Mouse (Mus musculus): ENCODE results near the gene Srebf1. TPM values are rescaled to one million over a fixed set of nuclear protein-coding genes. Genes with fewer than 3 reads are reported as not detected.

Srebf1 gene
- polyA plus RNA-seq, 1 experiment from 2014 or later: 36.1 TPM

GRCm38 (mm10) chr11:60246077-60246476, 23.7 kb upstream of the Srebf1 start:
- Histone ChIP-seq H3K27me3 (ENCODE audit: control insufficient read depth, insufficient read depth, low read length) (no peaks in the 10 kb centered on the region), H3K4me1 (ENCODE audit: control insufficient read depth, insufficient read depth, low read length) (peaks cover 11% of the 10 kb centered on the region; the same call in 1 of the 2 replicates), H3K36me3 (ENCODE audit: control insufficient read depth, insufficient read depth) (peaks cover 17% of the 10 kb centered on the region; the same call in 1 of the 2 replicates), H3K9ac (ENCODE audit: low read length) (no peak overlapping the region), H3K9me3 (replicated peaks; ENCODE audit: control insufficient read depth, low read length) (no peaks in the 10 kb centered on the region), H3K4me3 (ENCODE audit: low read length) (no peak overlapping the region), H3K27ac (ENCODE audit: low read length) (no peak overlapping the region), H3K4me2 (ENCODE audit: low read depth, low read length) (no peak overlapping the region)
- no peak for ATAC-seq (replicated peaks; ENCODE audit: extremely low read depth, insufficient read depth, low FRiP score)

- Histone ChIP-seq H3K27me3 (ENCODE audit: control insufficient read depth, insufficient read depth, low read length) (no peaks in the 10 kb centered on the region), H3K27ac (ENCODE audit: low read length) (peak overlapping the region; percentile 54), H3K4me3 (ENCODE audit: low read length) (no peak overlapping the region), H3K4me2 (ENCODE audit: low read depth, low read length) (0 out of 2 replicates have a peak overlapping the region, but pooled peaks have one; percentile 8), H3K36me3 (ENCODE audit: control insufficient read depth, insufficient read depth) (peaks cover 23% of the 10 kb centered on the region), H3K9me3 (replicated peaks; ENCODE audit: control insufficient read depth, low read length) (peaks cover 4% of the 10 kb centered on the region; the same call in 1 of the 2 replicates), H3K4me1 (ENCODE audit: control insufficient read depth, insufficient read depth, low read length) (peaks cover 11% of the 10 kb centered on the region; the same call in 1 of the 2 replicates), H3K9ac (ENCODE audit: low read length) (no peak overlapping the region)
- WGBS: 54% methylated on average over 11 of the region's 11 CpGs
- no peak for ATAC-seq (replicated peaks; ENCODE audit: extremely low read depth, insufficient read depth, low FRiP score)
These were observed 22.2 kb upstream of the Srebf1 start for GRCm38 (mm10) chr11:60244503-60245143.

- Histone ChIP-seq H3K4me1 (ENCODE audit: control insufficient read depth, insufficient read depth, low read length) (0 out of 2 replicates have a peak, but pooled peaks cover 4% of the 10 kb centered on the region), H3K9ac (ENCODE audit: low read length) (no peak overlapping the region), H3K4me3 (ENCODE audit: low read length) (no peak overlapping the region), H3K36me3 (ENCODE audit: control insufficient read depth, insufficient read depth) (peaks cover 23% of the 10 kb centered on the region), H3K4me2 (ENCODE audit: low read depth, low read length) (no peak overlapping the region), H3K9me3 (replicated peaks; ENCODE audit: control insufficient read depth, low read length) (peaks cover 4% of the 10 kb centered on the region; the same call in 1 of the 2 replicates), H3K27ac (ENCODE audit: low read length) (no peak overlapping the region), H3K27me3 (ENCODE audit: control insufficient read depth, insufficient read depth, low read length) (no peaks in the 10 kb centered on the region)
- WGBS: 61% methylated on average over 4 of the region's 4 CpGs
- ATAC-seq (replicated peaks; ENCODE audit: extremely low read depth, insufficient read depth, low FRiP score): no peak
These were observed 18.1 kb upstream of the Srebf1 start for GRCm38 (mm10) chr11:60240509-60240908.

- WGBS: 87% methylated on average over 5 of the region's 5 CpGs
- H3K27ac ChIP-seq (ENCODE audit: low read length): no peak overlapping the region
- no peak overlapping the region for H3K9ac ChIP-seq (ENCODE audit: low read length)
- H3K36me3 ChIP-seq (ENCODE audit: control insufficient read depth, insufficient read depth): peaks cover 4% of the 10 kb centered on the region
- peaks cover 4% of the 10 kb centered on the region; the same call in 1 of the 2 replicates for H3K9me3 ChIP-seq (replicated peaks; ENCODE audit: control insufficient read depth, low read length)
- no peak overlapping the region for H3K4me2 ChIP-seq (ENCODE audit: low read depth, low read length)
- no peak for ATAC-seq (replicated peaks; ENCODE audit: extremely low read depth, insufficient read depth, low FRiP score)
- no peak overlapping the region for H3K4me3 ChIP-seq (ENCODE audit: low read length)
- peaks cover 21% of the 10 kb centered on the region for H3K4me1 ChIP-seq (ENCODE audit: control insufficient read depth, insufficient read depth, low read length)
- no peaks in the 10 kb centered on the region for H3K27me3 ChIP-seq (ENCODE audit: control insufficient read depth, insufficient read depth, low read length)
These were observed 13.0 kb upstream of the Srebf1 start for GRCm38 (mm10) chr11:60235351-60235750.

GRCm38 (mm10) chr11:60233235-60233634, 10.9 kb upstream of the Srebf1 start:
- no peaks in the 10 kb centered on the region for H3K9me3 ChIP-seq (replicated peaks; ENCODE audit: control insufficient read depth, low read length)
- peak; percentile 21; the same call in 1 of the 2 replicates for ATAC-seq (replicated peaks; ENCODE audit: extremely low read depth, insufficient read depth, low FRiP score)
- peaks cover 33% of the 10 kb centered on the region for H3K4me1 ChIP-seq (ENCODE audit: control insufficient read depth, insufficient read depth, low read length)
- peak overlapping the region; percentile 39 for H3K9ac ChIP-seq (ENCODE audit: low read length)
- no peak overlapping the region for H3K4me2 ChIP-seq (ENCODE audit: low read depth, low read length)
- H3K27me3 ChIP-seq (ENCODE audit: control insufficient read depth, insufficient read depth, low read length): no peaks in the 10 kb centered on the region
- H3K36me3 ChIP-seq (ENCODE audit: control insufficient read depth, insufficient read depth): no peaks in the 10 kb centered on the region; the same call in 1 of the 2 replicates
- H3K27ac ChIP-seq (ENCODE audit: low read length): peak overlapping the region; percentile 87
- no peak overlapping the region for H3K4me3 ChIP-seq (ENCODE audit: low read length)
- WGBS: 59% methylated on average over 8 of the region's 8 CpGs

GRCm38 (mm10) chr11:60232441-60233058, 10.2 kb upstream of the Srebf1 start:
- no peaks in the 10 kb centered on the region for H3K27me3 ChIP-seq (ENCODE audit: control insufficient read depth, insufficient read depth, low read length)
- 75% methylated on average over 14 of the region's 14 CpGs for WGBS
- no peak overlapping the region for H3K4me3 ChIP-seq (ENCODE audit: low read length)
- peaks cover 35% of the 10 kb centered on the region for H3K4me1 ChIP-seq (ENCODE audit: control insufficient read depth, insufficient read depth, low read length)
- peak overlapping the region; percentile 18 for H3K9ac ChIP-seq (ENCODE audit: low read length)
- H3K4me2 ChIP-seq (ENCODE audit: low read depth, low read length): peak overlapping the region; percentile 5; the same call in 1 of the 2 replicates
- no peak for ATAC-seq (replicated peaks; ENCODE audit: extremely low read depth, insufficient read depth, low FRiP score)
- peak overlapping the region; percentile 87 for H3K27ac ChIP-seq (ENCODE audit: low read length)
- H3K36me3 ChIP-seq (ENCODE audit: control insufficient read depth, insufficient read depth): no peaks in the 10 kb centered on the region; the same call in 1 of the 2 replicates
- H3K9me3 ChIP-seq (replicated peaks; ENCODE audit: control insufficient read depth, low read length): no peaks in the 10 kb centered on the region

- no peaks in the 10 kb centered on the region for H3K27me3 ChIP-seq (ENCODE audit: control insufficient read depth, insufficient read depth, low read length)
- H3K36me3 ChIP-seq (ENCODE audit: control insufficient read depth, insufficient read depth): no peaks in the 10 kb centered on the region; the same call in 1 of the 2 replicates
- H3K9ac ChIP-seq (ENCODE audit: low read length): peak overlapping the region; percentile 40; the same call in 1 of the 2 replicates
- H3K9me3 ChIP-seq (replicated peaks; ENCODE audit: control insufficient read depth, low read length): no peaks in the 10 kb centered on the region
- ATAC-seq (replicated peaks; ENCODE audit: extremely low read depth, insufficient read depth, low FRiP score): no peak
- 49% methylated on average over 4 of the region's 4 CpGs for WGBS
- H3K4me3 ChIP-seq (ENCODE audit: low read length): no peak overlapping the region
- H3K27ac ChIP-seq (ENCODE audit: low read length): peak overlapping the region; percentile 24; the same call in 1 of the 2 replicates
- peaks cover 35% of the 10 kb centered on the region for H3K4me1 ChIP-seq (ENCODE audit: control insufficient read depth, insufficient read depth, low read length)
- H3K4me2 ChIP-seq (ENCODE audit: low read depth, low read length): no peak overlapping the region
These were observed 9.6 kb upstream of the Srebf1 start for GRCm38 (mm10) chr11:60231951-60232350.

GRCm38 (mm10) chr11:60231326-60231725, 8.9 kb upstream of the Srebf1 start:
- H3K4me1 ChIP-seq (ENCODE audit: control insufficient read depth, insufficient read depth, low read length): peaks cover 35% of the 10 kb centered on the region
- no peak for ATAC-seq (replicated peaks; ENCODE audit: extremely low read depth, insufficient read depth, low FRiP score)
- WGBS: 83% methylated on average over 3 of the region's 3 CpGs
- no peaks in the 10 kb centered on the region for H3K36me3 ChIP-seq (ENCODE audit: control insufficient read depth, insufficient read depth)
- H3K4me3 ChIP-seq (ENCODE audit: low read length): no peak overlapping the region
- no peak overlapping the region; the same call in 1 of the 2 replicates for H3K9ac ChIP-seq (ENCODE audit: low read length)
- no peaks in the 10 kb centered on the region for H3K27me3 ChIP-seq (ENCODE audit: control insufficient read depth, insufficient read depth, low read length)
- no peaks in the 10 kb centered on the region for H3K9me3 ChIP-seq (replicated peaks; ENCODE audit: control insufficient read depth, low read length)
- H3K4me2 ChIP-seq (ENCODE audit: low read depth, low read length): no peak overlapping the region
- no peak overlapping the region for H3K27ac ChIP-seq (ENCODE audit: low read length)

- H3K4me3 ChIP-seq (ENCODE audit: low read length): no peak overlapping the region
- H3K27ac ChIP-seq (ENCODE audit: low read length): no peak overlapping the region
- no peak overlapping the region for H3K9ac ChIP-seq (ENCODE audit: low read length)
- WGBS: 83% methylated on average over 7 of the region's 7 CpGs
- H3K9me3 ChIP-seq (replicated peaks; ENCODE audit: control insufficient read depth, low read length): no peaks in the 10 kb centered on the region
- no peak for ATAC-seq (replicated peaks; ENCODE audit: extremely low read depth, insufficient read depth, low FRiP score)
- H3K4me1 ChIP-seq (ENCODE audit: control insufficient read depth, insufficient read depth, low read length): peaks cover 42% of the 10 kb centered on the region
- H3K27me3 ChIP-seq (ENCODE audit: control insufficient read depth, insufficient read depth, low read length): no peaks in the 10 kb centered on the region
- no peaks in the 10 kb centered on the region for H3K36me3 ChIP-seq (ENCODE audit: control insufficient read depth, insufficient read depth)
- no peak overlapping the region for H3K4me2 ChIP-seq (ENCODE audit: low read depth, low read length)
These were observed 8.1 kb upstream of the Srebf1 start for GRCm38 (mm10) chr11:60230512-60230911.
